8 mouse cellular contexts compared by ENCODE assay signal in genomic region chr4:118566161-118566676, GRCm38 (mm10). TPM values are rescaled to one million over a fixed set of nuclear protein-coding genes. Genes with fewer than 3 reads are reported as not detected.
DNase-seq lines count a peak whose midpoint lies in the region; ATAC-seq and TF ChIP-seq lines count a peak whose summit lies in the region.

No protein-coding gene starts in this region.

- H3K4me2 ChIP-seq in lung, embryonic 14.5 days, result no peak overlapping the region

- no peaks in the 10 kb centered on the region for H3K36me3 ChIP-seq in kidney, adult 2 months (ENCODE audit: control insufficient read depth, insufficient read depth, low read length)
- H3K36me3 ChIP-seq in lung, embryonic 14.5 days (ENCODE audit: insufficient read depth), result no peaks in the 10 kb centered on the region

- DNase-seq in cerebellum, postnatal 14 days, result peak; percentile 53 to 64
- no peak for DNase-seq in cerebellum, adult 9-10 months
- DNase-seq in right cerebral cortex, adult 18-20 months, result peak; percentile 52
- no peak for DNase-seq in right cerebral cortex, postnatal 4 days
- peak; percentile 67 for DNase-seq in c-Kit-positive CD71-positive TER-119-positive erythroid progenitor cells, embryonic 14.5 days (ENCODE audit: low spot score)
- peak; percentile 59 for DNase-seq in kidney, adult 2 months
- DNase-seq in lung, embryonic 14.5 days, result peak; percentile 78
- peak; percentile 14 to 72 for DNase-seq in thymus, postnatal 10 days (ENCODE audit: low spot score in 2 of 2)

- no peak for TF ChIP-seq POLR2A in kidney, adult 2 months (IDR thresholded peaks at IDR 0.05; ENCODE audit: low read depth, low read length)

- ATAC-seq in lung, embryonic 14.5 days (ENCODE audit: insufficient read depth), result no peak

- no peak overlapping the region for H3K4me3 ChIP-seq in kidney, adult 2 months (ENCODE audit: insufficient read depth, low read depth, low read length)
- no peak overlapping the region for H3K4me3 ChIP-seq in lung, embryonic 14.5 days (ENCODE audit: low read depth, low read length)

- no peaks in the 10 kb centered on the region for H3K27me3 ChIP-seq in kidney, adult 2 months (replicated peaks; ENCODE audit: control insufficient read depth, insufficient read depth, low read length)
- H3K27me3 ChIP-seq in lung, embryonic 14.5 days (ENCODE audit: insufficient read depth, low read length), result no peaks in the 10 kb centered on the region

- H3K9ac ChIP-seq in lung, embryonic 14.5 days, result no peak overlapping the region

- WGBS in kidney, adult 2 months, result 30% methylated on average over 7 of the region's 7 CpGs
- 33% methylated on average over 7 of the region's 7 CpGs for WGBS in lung, embryonic 14.5 days

- H3K9me3 ChIP-seq in lung, embryonic 14.5 days (ENCODE audit: low read depth, low read length), result no peaks in the 10 kb centered on the region

- no peaks in the 10 kb centered on the region for H3K4me1 ChIP-seq in kidney, adult 2 months (ENCODE audit: control insufficient read depth, insufficient read depth, low read length)
- no peaks in the 10 kb centered on the region for H3K4me1 ChIP-seq in lung, embryonic 14.5 days (ENCODE audit: insufficient read depth)

- TF ChIP-seq CTCF in kidney, adult 2 months (conservative IDR thresholded peaks at IDR 0.05; ENCODE audit: insufficient read depth, insufficient read length, low read depth, low read length), result peak; percentile 95
- peak; percentile 97 for TF ChIP-seq CTCF in lung, embryonic 14.5 days (IDR thresholded peaks at IDR 0.05; ENCODE audit: low read depth)

- H3K27ac ChIP-seq in kidney, adult 2 months (ENCODE audit: insufficient read depth, low read depth, low read length), result no peak overlapping the region
- H3K27ac ChIP-seq in lung, embryonic 14.5 days (ENCODE audit: low read depth), result no peak overlapping the region

RNA-seq across cellular contexts. Expression of gene Tmem125, which starts 22.4 kb away (rescaled TPM):
- 30.3 and 44.7 TPM in 2 replicates for polyA plus RNA-seq in kidney, adult 2 months (2012; rRNA removed)
- 3.3 and 3.6 TPM in 2 replicates for polyA plus RNA-seq in lung, embryonic 14.5 days (2014; fragmentation: Nextera tagmentation; extraction: Ambion mirVana)

RNA-seq across cellular contexts. Expression of gene 2610528J11Rik, which starts 39.4 kb away (rescaled TPM):
- polyA plus RNA-seq in kidney, adult 2 months (2012; rRNA removed), result 166 and 182 TPM in 2 replicates
- polyA plus RNA-seq in lung, embryonic 14.5 days (2014; fragmentation: Nextera tagmentation; extraction: Ambion mirVana), result 9.0 and 10.3 TPM in 2 replicates

RNA-seq across cellular contexts. Expression of gene Cfap57, which starts 54.4 kb away (rescaled TPM):
- 0.06 and 0.08 TPM in 2 replicates for polyA plus RNA-seq in kidney, adult 2 months (2012; rRNA removed)
- 0.12 and 0.22 TPM in 2 replicates for polyA plus RNA-seq in lung, embryonic 14.5 days (2014; fragmentation: Nextera tagmentation; extraction: Ambion mirVana)

RNA-seq across cellular contexts. Expression of gene Ebna1bp2, which starts 54.4 kb away (rescaled TPM):
- 24.0 and 29.4 TPM in 2 replicates for polyA plus RNA-seq in kidney, adult 2 months (2012; rRNA removed)
- polyA plus RNA-seq in lung, embryonic 14.5 days (2014; fragmentation: Nextera tagmentation; extraction: Ambion mirVana), result 161 and 166 TPM in 2 replicates

Comparison
In these comparisons a context has a peak if more than half of its experiments do, and no peak if none do; other contexts are left out.
1. DNase-seq: peak in cerebellum, postnatal 14 days (2 of 2), right cerebral cortex, adult 18-20 months (single experiment), c-Kit-positive CD71-positive TER-119-positive erythroid progenitor cells, embryonic 14.5 days (single experiment), kidney, adult 2 months (single experiment), lung, embryonic 14.5 days (single experiment) and thymus, postnatal 10 days (2 of 2); none in cerebellum, adult 9-10 months (single experiment) and right cerebral cortex, postnatal 4 days (single experiment).
2. RNA of gene 2610528J11Rik, which starts 39.4 kb away (polyA plus RNA-seq): 166 to 182 TPM in kidney, adult 2 months; 9.0 to 10.3 TPM in lung, embryonic 14.5 days; every median in the first group is over 10 times any median in the second.